Comparison of ENCODE assay signal across 13 mouse cellular contexts in the genomic region with DNA sequence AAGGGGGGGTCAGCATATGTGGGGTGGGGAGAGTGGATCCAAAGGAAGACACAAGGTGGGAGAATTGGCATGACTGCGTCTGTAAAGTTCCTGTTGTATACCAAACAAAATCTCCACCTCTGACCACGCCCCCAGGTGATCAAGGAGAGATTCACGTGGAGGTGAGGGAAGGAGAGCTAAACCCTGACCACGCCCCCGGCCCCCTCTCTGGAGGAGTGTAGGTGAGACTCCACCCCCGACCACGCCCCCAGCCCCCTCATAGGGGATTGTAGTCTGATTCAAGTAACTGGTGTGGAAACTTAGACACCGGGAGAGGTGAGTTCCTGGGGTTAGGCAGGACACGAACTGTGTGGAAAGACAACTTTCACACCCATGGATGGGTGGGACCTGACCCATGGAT. TPM values are rescaled to one million over a fixed set of nuclear protein-coding genes. Genes with fewer than 3 reads are reported as not detected.
DNase-seq lines count a peak whose midpoint lies in the region; ATAC-seq and TF ChIP-seq lines count a peak whose summit lies in the region.
"Had no signal": no experiment of that assay in that cellular context is flagged by ENCODE, and none has a peak within 500 bp of the region (broad histone marks: within the 10 kb centered on the region; RNA-seq: fewer than 3 reads in every experiment).

No protein-coding gene starts in this region.

- H3K4me3 ChIP-seq in heart, embryonic 13.5 days, result no peak overlapping the region
- H3K4me3 ChIP-seq in liver, postnatal 0 days (ENCODE audit: low read depth, low read length), result no peak overlapping the region
- H3K4me3 ChIP-seq in E14TG2a.4 (replicated peaks; ENCODE audit: low read length), result peak overlapping the region; percentile 69
- peak overlapping the region; percentile 28; the same call in 1 of the 2 replicates for H3K4me3 ChIP-seq in embryonic facial prominence, embryonic 10.5 days

- 0 out of 2 replicates have a peak overlapping the region, but pooled peaks have one; percentile 14 for H3K9ac ChIP-seq in heart, embryonic 13.5 days
- H3K9ac ChIP-seq in liver, postnatal 0 days (replicated peaks), result no peak overlapping the region
- H3K9ac ChIP-seq: liver, embryonic 14.5 days had no signal

- no peak for ATAC-seq in heart, embryonic 13.5 days (ENCODE audit: extremely low read depth, insufficient number of reproducible peaks, low FRiP score, low TSS enrichment)
- no peak for ATAC-seq in liver, postnatal 0 days
- ATAC-seq in erythroblast, adult 5-6 weeks (replicated peaks; ENCODE audit: low FRiP score, poor library complexity, severe bottlenecking), result no peak
- ATAC-seq: intestine, postnatal 0 days had no signal

- peaks cover 85% of the 10 kb centered on the region for H3K4me1 ChIP-seq in heart, embryonic 13.5 days
- H3K4me1 ChIP-seq in liver, postnatal 0 days (ENCODE audit: insufficient read depth), result peaks cover 35% of the 10 kb centered on the region
- H3K4me1 ChIP-seq in E14TG2a.4 (replicated peaks; ENCODE audit: low read depth, low read length), result peaks cover 97% of the 10 kb centered on the region
- peaks cover 95% of the 10 kb centered on the region for H3K4me1 ChIP-seq in embryonic facial prominence, embryonic 10.5 days

- peaks cover 12% of the 10 kb centered on the region; the same call in 1 of the 2 replicates for H3K27me3 ChIP-seq in heart, embryonic 13.5 days (replicated peaks)
- peaks cover 4% of the 10 kb centered on the region; the same call in 1 of the 2 replicates for H3K27me3 ChIP-seq in liver, postnatal 0 days (ENCODE audit: insufficient read depth, low read length)
- 0 out of 2 replicates have a peak, but pooled peaks cover 8% of the 10 kb centered on the region for H3K27me3 ChIP-seq in E14TG2a.4 (ENCODE audit: insufficient read depth, low read length)
- H3K27me3 ChIP-seq in embryonic facial prominence, embryonic 10.5 days (replicated peaks; ENCODE audit: low read depth, poor library complexity, severe bottlenecking), result peaks cover 98% of the 10 kb centered on the region

- TF ChIP-seq EP300 in liver, postnatal 0 days (IDR thresholded peaks at IDR 0.05; ENCODE audit: low read depth), result no peak

- no peak overlapping the region for H3K4me2 ChIP-seq in heart, embryonic 13.5 days
- H3K4me2 ChIP-seq in liver, postnatal 0 days (ENCODE audit: low read depth, low read length), result peak overlapping the region; percentile 40; the same call in 1 of the 2 replicates

- peaks cover 80% of the 10 kb centered on the region for H3K36me3 ChIP-seq in heart, embryonic 13.5 days
- peaks cover 31% of the 10 kb centered on the region for H3K36me3 ChIP-seq in liver, postnatal 0 days (replicated peaks; ENCODE audit: insufficient read depth, low read length)
- peaks cover 42% of the 10 kb centered on the region for H3K36me3 ChIP-seq in E14TG2a.4 (ENCODE audit: insufficient read depth, low read length)
- peaks cover 29% of the 10 kb centered on the region for H3K36me3 ChIP-seq in embryonic facial prominence, embryonic 10.5 days (replicated peaks)

- 29% methylated on average over 9 of the region's 9 CpGs for WGBS in heart, embryonic 13.5 days
- WGBS in liver, postnatal 0 days (ENCODE audit: insufficient replicate concordance), result 55% methylated on average over 9 of the region's 9 CpGs
- 11% methylated on average over 9 of the region's 9 CpGs for WGBS in embryonic facial prominence, embryonic 10.5 days

- no peak for DNase-seq in heart, postnatal 4 days
- DNase-seq in liver, postnatal 0 days, result no peak
- no peak for DNase-seq in liver
- DNase-seq in embryonic facial prominence, embryonic 10.5 days (ENCODE audit: low spot score), result no peak
- no peak for DNase-seq in left cerebral cortex, adult 9 months (ENCODE audit: low spot score in 2 of 2)
- DNase-seq: cerebellum, adult 9-10 months; embryo, embryonic 11 days; thymus, adult 2 months had no signal

- no peak for TF ChIP-seq CTCF in liver, postnatal 0 days (IDR thresholded peaks at IDR 0.05; ENCODE audit: low read depth)
- TF ChIP-seq CTCF in E14TG2a.4 (conservative IDR thresholded peaks at IDR 0.05; ENCODE audit: low read length), result no peak

- H3K27ac ChIP-seq in heart, embryonic 13.5 days (replicated peaks), result no peak overlapping the region; the same call in 1 of the 2 replicates
- no peak overlapping the region for H3K27ac ChIP-seq in liver, postnatal 0 days (ENCODE audit: low read depth)
- H3K27ac ChIP-seq in embryonic facial prominence, embryonic 10.5 days (replicated peaks), result peak overlapping the region; percentile 49; the same call in 1 of the 2 replicates
- H3K27ac ChIP-seq: liver, embryonic 14.5 days had no signal

- no peaks in the 10 kb centered on the region for H3K9me3 ChIP-seq in heart, embryonic 13.5 days
- no peaks in the 10 kb centered on the region for H3K9me3 ChIP-seq in liver, postnatal 0 days (ENCODE audit: low read length)
- H3K9me3 ChIP-seq in E14TG2a.4 (ENCODE audit: low read length), result no peaks in the 10 kb centered on the region
- no peaks in the 10 kb centered on the region for H3K9me3 ChIP-seq in embryonic facial prominence, embryonic 10.5 days

RNA-seq across cellular contexts. Expression of a gene that starts 11.2 kb away (rescaled TPM):
- 2.7 and 3.1 TPM in 2 replicates for polyA plus RNA-seq in heart, embryonic 13.5 days (2015; fragmentation: Nextera tagmentation; extraction: Ambion mirVana)
- 1 to 10 TPM; 1.9 to 2.4 TPM for total RNA-seq in heart, postnatal 4 days (2021)
- 1.7 and 2.0 TPM in 2 replicates for polyA plus RNA-seq in liver, postnatal 0 days (2015; fragmentation: Nextera tagmentation; extraction: Ambion mirVana)
- polyA plus RNA-seq in embryonic facial prominence, embryonic 10.5 days (2016; fragmentation: Nextera tagmentation; extraction: Ambion mirVana), result 2.0 and 2.8 TPM in 2 replicates
- total RNA-seq in erythroblast, adult 5-6 weeks (2015; ENCODE audit: low replicate concordance), result 5.4 TPM in 1 of 2 replicates, not detected in the other
- total RNA-seq in erythroblast, adult 5-6 weeks (2017; ENCODE audit: low replicate concordance), result 1.8 and 3.8 TPM in 2 replicates

RNA-seq across cellular contexts. Expression of a gene that starts 15.3 kb away (rescaled TPM):
- 0.82 and 1.1 TPM in 2 replicates for polyA plus RNA-seq in heart, embryonic 13.5 days (2015; fragmentation: Nextera tagmentation; extraction: Ambion mirVana)
- under 1 TPM; 0.72 to 0.98 TPM for total RNA-seq in heart, postnatal 4 days (2021)
- not detected in 2 replicates for polyA plus RNA-seq in liver, postnatal 0 days (2015; fragmentation: Nextera tagmentation; extraction: Ambion mirVana)
- 1.8 and 3.1 TPM in 2 replicates for polyA plus RNA-seq in embryonic facial prominence, embryonic 10.5 days (2016; fragmentation: Nextera tagmentation; extraction: Ambion mirVana)
- total RNA-seq in erythroblast, adult 5-6 weeks (2015; ENCODE audit: low replicate concordance), result not detected in 2 replicates
- 5.6 TPM in 1 of 2 replicates, not detected in the other for total RNA-seq in erythroblast, adult 5-6 weeks (2017; ENCODE audit: low replicate concordance)

RNA-seq across cellular contexts. Expression of a gene that starts 19.8 kb away (rescaled TPM):
- 2.1 and 2.3 TPM in 2 replicates for polyA plus RNA-seq in heart, embryonic 13.5 days (2015; fragmentation: Nextera tagmentation; extraction: Ambion mirVana)
- under 1 TPM; 0.55 to 0.70 TPM for total RNA-seq in heart, postnatal 4 days (2021)
- polyA plus RNA-seq in liver, postnatal 0 days (2015; fragmentation: Nextera tagmentation; extraction: Ambion mirVana), result 0.40 and 0.70 TPM in 2 replicates
- polyA plus RNA-seq in embryonic facial prominence, embryonic 10.5 days (2016; fragmentation: Nextera tagmentation; extraction: Ambion mirVana), result 2.7 TPM in 2 replicates
- 2.5 and 3.7 TPM in 2 replicates for total RNA-seq in erythroblast, adult 5-6 weeks (2015; ENCODE audit: low replicate concordance)
- 1.3 TPM in 1 of 2 replicates, not detected in the other for total RNA-seq in erythroblast, adult 5-6 weeks (2017; ENCODE audit: low replicate concordance)

RNA-seq across cellular contexts. Expression of a gene that starts 19.9 kb away (rescaled TPM):
- 69.7 and 73.6 TPM in 2 replicates for polyA plus RNA-seq in heart, embryonic 13.5 days (2015; fragmentation: Nextera tagmentation; extraction: Ambion mirVana)
- 10 to 100 TPM; 52.9 to 55.9 TPM for total RNA-seq in heart, postnatal 4 days (2021)
- polyA plus RNA-seq in liver, postnatal 0 days (2015; fragmentation: Nextera tagmentation; extraction: Ambion mirVana), result 39.3 and 42.1 TPM in 2 replicates
- polyA plus RNA-seq in embryonic facial prominence, embryonic 10.5 days (2016; fragmentation: Nextera tagmentation; extraction: Ambion mirVana), result 105 and 109 TPM in 2 replicates
- 10.4 and 11.7 TPM in 2 replicates for total RNA-seq in erythroblast, adult 5-6 weeks (2015; ENCODE audit: low replicate concordance)
- total RNA-seq in erythroblast, adult 5-6 weeks (2017; ENCODE audit: low replicate concordance), result 32.5 and 33.7 TPM in 2 replicates

RNA-seq across cellular contexts. Expression of a gene that starts 25.8 kb away (rescaled TPM):
- polyA plus RNA-seq in heart, embryonic 13.5 days (2015; fragmentation: Nextera tagmentation; extraction: Ambion mirVana), result 72.2 and 78.1 TPM in 2 replicates
- total RNA-seq in heart, postnatal 4 days (2021), result 10 to 100 TPM; 55.4 to 56.8 TPM
- polyA plus RNA-seq in liver, postnatal 0 days (2015; fragmentation: Nextera tagmentation; extraction: Ambion mirVana), result 69.7 and 74.6 TPM in 2 replicates
- polyA plus RNA-seq in embryonic facial prominence, embryonic 10.5 days (2016; fragmentation: Nextera tagmentation; extraction: Ambion mirVana), result 134 and 142 TPM in 2 replicates
- total RNA-seq in erythroblast, adult 5-6 weeks (2015; ENCODE audit: low replicate concordance), result 286 and 325 TPM in 2 replicates
- total RNA-seq in erythroblast, adult 5-6 weeks (2017; ENCODE audit: low replicate concordance), result 463 and 486 TPM in 2 replicates

Comparison
In these comparisons a context has a peak if more than half of its experiments do, and no peak if none do; other contexts are left out.
1. H3K4me3 ChIP-seq: peak in E14TG2a.4 (single experiment) and embryonic facial prominence, embryonic 10.5 days (single experiment); none in heart, embryonic 13.5 days (single experiment) and liver, postnatal 0 days (single experiment).